Comparison of ENCODE assay signal across 8 mouse cellular contexts in the genomic region with DNA sequence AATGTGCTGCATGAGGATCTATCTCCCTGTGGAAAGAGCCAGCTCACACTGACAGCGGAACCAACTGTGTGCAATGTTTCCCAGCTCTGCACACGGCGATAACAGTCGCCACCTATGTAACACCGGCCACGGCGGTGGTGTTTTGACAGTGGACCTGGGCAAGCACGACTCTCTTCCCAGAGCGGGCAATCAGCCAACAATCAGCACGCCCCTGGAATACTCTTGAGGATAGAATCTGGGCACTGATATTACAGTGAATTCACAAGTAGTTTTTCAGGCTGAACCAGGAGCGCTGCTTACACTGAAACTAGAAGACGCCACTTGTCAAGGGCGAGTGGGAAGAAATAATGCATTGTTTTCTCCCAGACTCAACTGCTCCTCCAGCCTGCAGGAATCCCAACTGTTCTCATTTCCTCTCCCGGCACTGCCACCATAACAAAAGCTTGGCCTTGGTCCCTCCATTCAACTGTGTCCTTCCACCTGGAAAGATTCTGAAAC.
DNase-seq lines count a peak whose midpoint lies in the region; ATAC-seq lines count a peak whose summit lies in the region.

No protein-coding gene starts in this region.

- H3K4me2 ChIP-seq in lung, embryonic 15.5 days = peak overlapping the region; percentile 43

- no peak overlapping the region for H3K9ac ChIP-seq in lung, embryonic 15.5 days

- DNase-seq in adrenal gland, postnatal 14 days = peak; percentile 43
- DNase-seq in adrenal gland, adult 2 months = no peak
- DNase-seq in right cerebral cortex, postnatal 10 days (ENCODE audit: low spot score in 2 of 2) = peak; percentile 40 to 47
- DNase-seq in right cerebral cortex, postnatal 25 days = no peak
- DNase-seq in heart, postnatal 36 days = peak; percentile 42 to 49
- DNase-seq in urinary bladder, postnatal 36 days (ENCODE audit: low spot score in 2 of 2) = no peak
- no peak for DNase-seq in frontal cortex, adult 2 months (ENCODE audit: extremely low spot score in 1 of 2, low spot score in 1 of 2)

- H3K27me3 ChIP-seq in lung, embryonic 15.5 days = no peaks in the 10 kb centered on the region

- H3K4me3 ChIP-seq in lung, embryonic 15.5 days = no peak overlapping the region

- H3K9me3 ChIP-seq in lung, embryonic 15.5 days = no peaks in the 10 kb centered on the region

- H3K4me1 ChIP-seq in lung, embryonic 15.5 days = peaks cover 65% of the 10 kb centered on the region

- peak overlapping the region; percentile 74 for H3K27ac ChIP-seq in lung, embryonic 15.5 days

- 15% methylated on average over 14 of the region's 14 CpGs for WGBS in lung, embryonic 15.5 days

- H3K36me3 ChIP-seq in lung, embryonic 15.5 days = no peaks in the 10 kb centered on the region

- intact Hi-C loops in heart, postnatal 36 days (cut with DNase I) = no loop called here

- no peak for ATAC-seq in lung, embryonic 15.5 days (ENCODE audit: borderline replicate concordance, extremely low read depth, low FRiP score, low TSS enrichment)

Comparison
In these comparisons a context has a peak if more than half of its experiments do, and no peak if none do; other contexts are left out.
1. DNase-seq: peak in adrenal gland, postnatal 14 days (single experiment), right cerebral cortex, postnatal 10 days (2 of 2) and heart, postnatal 36 days (2 of 2); none in adrenal gland, adult 2 months (single experiment), right cerebral cortex, postnatal 25 days (single experiment), urinary bladder, postnatal 36 days (0 of 2) and frontal cortex, adult 2 months (0 of 2).